Mouse (Mus musculus) testis, postnatal 10 days (tissue): ENCODE data around the gene Usp2.

Source experiments
- DNase-seq: peaks from one replicate; pipeline ENCODE4 v3.0.0; 2021; ENCODE audit warnings: low spot score

Gene Usp2

GRCm38 (mm10) chr9:44125026-44125425, 58.2 kb downstream of the Usp2 start:
- DNase-seq: no peak

- DNase-seq: peak; percentile 88
Measured at GRCm38 (mm10) chr9:44125546-44126428, 59.0 kb downstream of the Usp2 start.

- DNase-seq: no peak
Measured at GRCm38 (mm10) chr9:44126746-44127145, 59.9 kb downstream of the Usp2 start.

- DNase-seq: no peak
Measured at GRCm38 (mm10) chr9:44127351-44127801, 60.6 kb downstream of the Usp2 start.

GRCm38 (mm10) chr9:44129633-44130032, 62.8 kb downstream of the Usp2 start:
- no peak for DNase-seq

GRCm38 (mm10) chr9:44130034-44130433, 63.2 kb downstream of the Usp2 start:
- DNase-seq: peak; percentile 77

GRCm38 (mm10) chr9:44130581-44131275, 63.9 kb downstream of the Usp2 start:
- DNase-seq: no peak

GRCm38 (mm10) chr9:44131276-44131590, 64.4 kb downstream of the Usp2 start:
- DNase-seq: no peak

GRCm38 (mm10) chr9:44132200-44132599, 65.4 kb downstream of the Usp2 start:
- DNase-seq: no peak

GRCm38 (mm10) chr9:44133287-44133686, 66.5 kb downstream of the Usp2 start:
- DNase-seq: no peak

- peak; percentile 81 for DNase-seq
Measured at GRCm38 (mm10) chr9:44134101-44134850, 67.5 kb downstream of the Usp2 start, which contains the start of gene Mcam. TSS of gene Mcam (plus strand) at chr9:44134469.

GRCm38 (mm10) chr9:44134851-44135730, 68.3 kb downstream of the Usp2 start:
- peak; percentile 79 for DNase-seq

GRCm38 (mm10) chr9:44135731-44136411, 69.0 kb downstream of the Usp2 start:
- DNase-seq: no peak

GRCm38 (mm10) chr9:44137846-44138245, 71.0 kb downstream of the Usp2 start:
- DNase-seq: no peak

GRCm38 (mm10) chr9:44141951-44142350, 75.1 kb downstream of the Usp2 start:
- no peak for DNase-seq

GRCm38 (mm10) chr9:44143421-44143820, 76.6 kb downstream of the Usp2 start:
- no peak for DNase-seq

- no peak for DNase-seq
Measured at GRCm38 (mm10) chr9:44144023-44144717, 77.3 kb downstream of the Usp2 start.

GRCm38 (mm10) chr9:44144718-44145060, 77.9 kb downstream of the Usp2 start:
- no peak for DNase-seq
